Mouse (Mus musculus): ENCODE data around the gene Dclk1.

Dclk1 gene

GRCm38 (mm10) chr3:55260139-55260538, 18.0 kb downstream of the Dclk1 start:
- DNase-seq (ENCODE audit: low spot score) = no peak

GRCm38 (mm10) chr3:55266091-55266490, 23.9 kb downstream of the Dclk1 start:
- no peak for DNase-seq (ENCODE audit: low spot score)

GRCm38 (mm10) chr3:55269802-55270201, 27.6 kb downstream of the Dclk1 start:
- DNase-seq (ENCODE audit: low spot score) = no peak

- DNase-seq (ENCODE audit: low spot score) = no peak
These were observed 28.2 kb downstream of the Dclk1 start for GRCm38 (mm10) chr3:55270345-55270744.

GRCm38 (mm10) chr3:55270920-55271319, 28.8 kb downstream of the Dclk1 start:
- no peak for DNase-seq (ENCODE audit: low spot score)

- no peak for DNase-seq (ENCODE audit: low spot score)
These were observed 30.4 kb downstream of the Dclk1 start for GRCm38 (mm10) chr3:55272536-55272935.

- DNase-seq (ENCODE audit: low spot score) = no peak
These were observed 34.3 kb downstream of the Dclk1 start for GRCm38 (mm10) chr3:55276446-55276845.

GRCm38 (mm10) chr3:55276851-55277250, 34.7 kb downstream of the Dclk1 start:
- DNase-seq (ENCODE audit: low spot score) = no peak

GRCm38 (mm10) chr3:55277829-55278228, 35.7 kb downstream of the Dclk1 start:
- DNase-seq (ENCODE audit: low spot score) = no peak

- DNase-seq (ENCODE audit: low spot score) = no peak
These were observed 37.8 kb downstream of the Dclk1 start for GRCm38 (mm10) chr3:55279923-55280322.

GRCm38 (mm10) chr3:55280471-55280870, 38.3 kb downstream of the Dclk1 start:
- no peak for DNase-seq (ENCODE audit: low spot score)

- no peak for DNase-seq (ENCODE audit: low spot score)
These were observed 42.1 kb downstream of the Dclk1 start for GRCm38 (mm10) chr3:55284215-55284614.

- no peak for DNase-seq (ENCODE audit: low spot score)
These were observed 46.6 kb downstream of the Dclk1 start for GRCm38 (mm10) chr3:55288726-55289125.

- DNase-seq (ENCODE audit: low spot score) = no peak
These were observed 49.8 kb downstream of the Dclk1 start for GRCm38 (mm10) chr3:55291964-55292363.

- DNase-seq (ENCODE audit: low spot score) = no peak
These were observed 50.7 kb downstream of the Dclk1 start for GRCm38 (mm10) chr3:55292783-55293430.

GRCm38 (mm10) chr3:55305653-55306052, 63.5 kb downstream of the Dclk1 start:
- DNase-seq (ENCODE audit: low spot score) = no peak

- peak; percentile 17 for DNase-seq (ENCODE audit: low spot score)
These were observed 65.5 kb downstream of the Dclk1 start for GRCm38 (mm10) chr3:55307553-55308177.

- DNase-seq (ENCODE audit: low spot score) = no peak
These were observed 67.8 kb downstream of the Dclk1 start for GRCm38 (mm10) chr3:55309961-55310360.

- DNase-seq (ENCODE audit: low spot score) = no peak
These were observed 73.7 kb downstream of the Dclk1 start for GRCm38 (mm10) chr3:55315827-55316226.

- DNase-seq (ENCODE audit: low spot score) = no peak
These were observed 75.9 kb downstream of the Dclk1 start for GRCm38 (mm10) chr3:55318021-55318420.

GRCm38 (mm10) chr3:55320572-55320971, 78.4 kb downstream of the Dclk1 start:
- no peak for DNase-seq (ENCODE audit: low spot score)

GRCm38 (mm10) chr3:55324029-55324428, 81.9 kb downstream of the Dclk1 start:
- no peak for DNase-seq (ENCODE audit: low spot score)

GRCm38 (mm10) chr3:55330496-55330895, 88.3 kb downstream of the Dclk1 start:
- DNase-seq (ENCODE audit: low spot score) = no peak

- no peak for DNase-seq (ENCODE audit: low spot score)
These were observed 89.5 kb downstream of the Dclk1 start for GRCm38 (mm10) chr3:55331694-55332093.

Data from urinary bladder, postnatal 25 days (tissue).